Mouse (Mus musculus) liver, embryonic 13.5 days (tissue): Measurements from ENCODE around the gene Pidd1. TPM values are rescaled to one million over a fixed set of nuclear protein-coding genes. Genes with fewer than 3 reads are reported as not detected.

Experiments
- ATAC-seq: fragments of 200-750 bp; cut with Nextera tagmentation; 2 replicates; pipeline ENCODE4 v1.8.0; 2017; ENCODE audit warnings: low read depth, mild to moderate bottlenecking, moderate number of reproducible peaks, moderate library complexity
- DNase-seq: peaks from one replicate; pipeline ENCODE4 v3.0.0; 2022
- H3K27ac ChIP-seq: fragments of 300-500 bp; sonication (generic); 2 replicates; pipeline ENCODE4 v1.5.1; 2015; ENCODE audit warnings: moderate library complexity, mild to moderate bottlenecking, inconsistent platforms
- H3K27me3 ChIP-seq: fragments of 300-500 bp; sonication (generic); 2 replicates; pipeline ENCODE4 v1.6.1; 2015; ENCODE audit warnings: mild to moderate bottlenecking, inconsistent platforms
- H3K36me3 ChIP-seq: fragments of 300-500 bp; sonication (generic); 2 replicates; pipeline ENCODE4 v1.6.1; 2015; ENCODE audit warnings: mild to moderate bottlenecking, inconsistent platforms
- H3K4me1 ChIP-seq: fragments of 300-500 bp; sonication (generic); replicated peaks from 2 replicates; pipeline ENCODE4 v1.6.1; 2015; ENCODE audit warnings: inconsistent platforms
- H3K4me2 ChIP-seq: fragments of 300-500 bp; sonication (generic); 2 replicates; pipeline ENCODE4 v1.6.1; 2015; ENCODE audit warnings: inconsistent platforms, mild to moderate bottlenecking, moderate library complexity
- H3K4me3 ChIP-seq: fragments of 300-500 bp; sonication (generic); replicated peaks from 2 replicates; pipeline ENCODE4 v1.5.1; 2015; ENCODE audit warnings: mild to moderate bottlenecking, inconsistent platforms
- H3K9ac ChIP-seq: fragments of 300-500 bp; sonication (generic); 2 replicates; pipeline ENCODE4 v1.6.1; 2015; ENCODE audit warnings: mild to moderate bottlenecking, inconsistent platforms
- H3K9me3 ChIP-seq: fragments of 300-500 bp; sonication (generic); replicated peaks from 2 replicates; pipeline ENCODE4 v1.6.1; 2016; ENCODE audit warnings: inconsistent platforms
- WGBS: fragments of 180-500 bp; shearing (Covaris S2); methylation state at CpG from one replicate; pipeline ENCODE4 v1.1.7; 2015; ENCODE audit not compliant: insufficient replicate concordance; 5-methylcytosine and 5-hydroxymethylcytosine counted together
- polyA plus RNA-seq: library from polyadenylated mRNA; unstranded; fragments of >200 nt; fragmentation: Nextera tagmentation; extraction: Ambion mirVana; gene quantifications from 2 replicates; pipeline ENCODE4 v1.2.1, GENCODE M21; 2015

Pidd1 gene
- polyA plus RNA-seq, 1 experiment from 2014 or later: 10.9 TPM

- H3K4me2 ChIP-seq: no peak overlapping the region
- DNase-seq (no peak), ATAC-seq (no peak)
- peaks cover 72% of the 10 kb centered on the region for H3K4me1 ChIP-seq
- WGBS: 83% methylated on average over 1 of the region's 1 CpGs
- peaks cover 6% of the 10 kb centered on the region for H3K27me3 ChIP-seq
- H3K4me3 ChIP-seq: no peak overlapping the region
- H3K9me3 ChIP-seq: no peaks in the 10 kb centered on the region
- H3K36me3 ChIP-seq: peaks cover 37% of the 10 kb centered on the region
- H3K9ac ChIP-seq: 0 out of 2 replicates have a peak overlapping the region, but pooled peaks have one; percentile 9
- no peak overlapping the region; the same call in 1 of the 2 replicates for H3K27ac ChIP-seq
Observed at GRCm38 (mm10) chr7:141471236-141471635, 27.4 kb upstream of the Pidd1 start.

GRCm38 (mm10) chr7:141470637-141470944, 26.8 kb upstream of the Pidd1 start:
- DNase-seq: no peak
- H3K4me3 ChIP-seq: no peak overlapping the region
- peaks cover 37% of the 10 kb centered on the region for H3K36me3 ChIP-seq
- 90% methylated on average over 10 of the region's 10 CpGs for WGBS
- H3K27me3 ChIP-seq: peaks cover 13% of the 10 kb centered on the region
- H3K9ac ChIP-seq: no peak overlapping the region
- H3K4me1 ChIP-seq: peaks cover 71% of the 10 kb centered on the region
- H3K4me2 ChIP-seq: no peak overlapping the region
- ATAC-seq: no peak
- no peak overlapping the region for H3K27ac ChIP-seq
- H3K9me3 ChIP-seq: no peaks in the 10 kb centered on the region

GRCm38 (mm10) chr7:141469901-141470636, 26.2 kb upstream of the Pidd1 start:
- 90% methylated on average over 18 of the region's 18 CpGs for WGBS
- H3K4me3 ChIP-seq: no peak overlapping the region
- H3K4me2 ChIP-seq: peak overlapping the region; percentile 94; the same call in 1 of the 2 replicates
- peak overlapping the region; percentile 85 for H3K27ac ChIP-seq
- H3K4me1 ChIP-seq: peaks cover 74% of the 10 kb centered on the region
- peaks cover 37% of the 10 kb centered on the region for H3K36me3 ChIP-seq
- peaks cover 18% of the 10 kb centered on the region for H3K27me3 ChIP-seq
- 0 out of 2 replicates have a peak overlapping the region, but pooled peaks have one; percentile 83 for H3K9ac ChIP-seq
- ATAC-seq (no peak), DNase-seq (no peak)
- no peaks in the 10 kb centered on the region for H3K9me3 ChIP-seq

DNA sequence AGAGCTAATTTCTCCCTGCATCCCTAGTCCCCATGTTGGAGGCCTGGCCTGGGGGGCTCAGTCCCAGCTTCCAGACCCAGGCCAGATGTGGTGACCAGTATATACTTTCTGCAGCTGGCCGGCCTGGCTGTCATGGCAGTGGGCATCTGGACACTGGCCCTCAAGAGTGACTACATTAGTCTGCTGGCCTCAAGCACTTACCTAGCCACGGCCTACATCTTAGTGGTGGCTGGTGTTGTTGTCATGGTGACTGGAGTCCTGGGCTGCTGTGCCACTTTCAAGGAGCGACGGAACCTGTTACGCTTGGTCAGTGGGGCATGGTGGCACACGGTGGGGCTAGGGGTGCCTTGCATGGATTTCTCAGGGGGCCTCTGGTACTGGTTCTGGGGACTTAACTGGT, 25.5 kb upstream of the Pidd1 start:
- 72% methylated on average over 6 of the region's 6 CpGs for WGBS

DNA sequence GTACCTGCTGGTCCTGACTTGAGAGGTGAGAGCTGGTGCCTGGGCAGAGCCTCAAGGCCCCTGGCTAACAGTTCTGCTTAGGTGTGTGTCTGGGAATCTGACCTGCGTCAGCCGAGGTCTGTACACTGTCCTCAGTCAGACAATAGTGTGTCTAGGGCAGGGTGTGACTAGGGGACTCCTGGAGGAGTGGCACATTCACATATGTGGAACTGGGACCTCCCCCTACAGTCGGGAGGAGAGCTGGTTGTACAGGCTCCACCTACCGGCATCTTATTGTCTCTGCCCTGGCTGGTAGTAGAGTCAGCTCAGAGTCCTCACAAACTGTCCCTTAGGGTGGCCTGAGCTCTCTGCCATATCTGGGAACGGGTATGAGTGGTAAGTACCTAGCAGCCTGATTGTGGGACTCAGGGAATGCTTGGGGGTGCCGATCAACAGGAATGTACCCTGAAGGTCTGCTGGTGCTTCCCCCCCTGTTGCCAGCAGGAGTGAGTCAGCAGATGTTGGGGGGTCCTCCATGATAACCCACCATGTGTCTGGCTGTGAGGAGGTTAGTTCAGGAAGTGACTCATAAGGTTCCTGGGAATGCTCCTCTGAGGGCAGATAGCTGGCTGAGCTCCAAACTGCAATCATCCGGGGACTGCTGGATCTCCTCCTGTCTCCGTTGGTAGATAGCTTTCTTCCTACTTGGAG, 24.8 kb upstream of the Pidd1 start:
- H3K27ac ChIP-seq: peak overlapping the region; percentile 85
- H3K4me2 ChIP-seq: peak overlapping the region; percentile 94
- H3K9ac ChIP-seq: peak overlapping the region; percentile 83
- 5% methylated on average over 8 of the region's 8 CpGs for WGBS
- H3K36me3 ChIP-seq: peaks cover 37% of the 10 kb centered on the region
- H3K4me3 ChIP-seq: peak overlapping the region; percentile 81
- peaks cover 32% of the 10 kb centered on the region for H3K27me3 ChIP-seq
- no peaks in the 10 kb centered on the region for H3K9me3 ChIP-seq
- DNase-seq (peak; percentile 71), ATAC-seq (peak; percentile 68)
- H3K4me1 ChIP-seq: peaks cover 72% of the 10 kb centered on the region

More for the DNA sequence above, 25.5 kb upstream of the Pidd1 start:
- peaks cover 25% of the 10 kb centered on the region for H3K27me3 ChIP-seq
- no peak for DNase-seq
- H3K4me2 ChIP-seq: peak overlapping the region; percentile 94
- H3K27ac ChIP-seq: peak overlapping the region; percentile 85
- H3K9ac ChIP-seq: peak overlapping the region; percentile 83
- ATAC-seq: no peak
- H3K4me1 ChIP-seq: peaks cover 77% of the 10 kb centered on the region
- no peaks in the 10 kb centered on the region for H3K9me3 ChIP-seq
- peak overlapping the region; percentile 81 for H3K4me3 ChIP-seq
- peaks cover 37% of the 10 kb centered on the region for H3K36me3 ChIP-seq

- Histone ChIP-seq H3K4me1 (peaks cover 67% of the 10 kb centered on the region), H3K4me3 (peak overlapping the region; percentile 81), H3K27me3 (peaks cover 37% of the 10 kb centered on the region), H3K36me3 (peaks cover 37% of the 10 kb centered on the region), H3K9ac (peak overlapping the region; percentile 83), H3K27ac (peak overlapping the region; percentile 85), H3K4me2 (peak overlapping the region; percentile 94), H3K9me3 (no peaks in the 10 kb centered on the region)
- WGBS: 23% methylated on average over 5 of the region's 5 CpGs
- no peak for DNase-seq
- ATAC-seq: no peak
Observed at GRCm38 (mm10) chr7:141468164-141468521, 24.3 kb upstream of the Pidd1 start.

GRCm38 (mm10) chr7:141467230-141468030, 23.6 kb upstream of the Pidd1 start, which contains the start of gene Cd151:
Cd151 (plus strand) TSS chr7:141467392.
- Histone ChIP-seq H3K27ac (peak within 1 kb of the TSS; percentile 85), H3K9ac (peak within 1 kb of the TSS; percentile 83), H3K9me3 (no peaks in the 10 kb centered on the region), H3K4me2 (peak within 1 kb of the TSS; percentile 94), H3K4me1 (peaks cover 62% of the 10 kb centered on the region), H3K36me3 (peaks cover 32% of the 10 kb centered on the region), H3K27me3 (peaks cover 44% of the 10 kb centered on the region), H3K4me3 (peak within 1 kb of the TSS; percentile 81)
- peak; percentile 91 for DNase-seq
- ATAC-seq: peak; percentile 86
- WGBS: under 1% methylated on average over 52 of the region's 52 CpGs

DNA sequence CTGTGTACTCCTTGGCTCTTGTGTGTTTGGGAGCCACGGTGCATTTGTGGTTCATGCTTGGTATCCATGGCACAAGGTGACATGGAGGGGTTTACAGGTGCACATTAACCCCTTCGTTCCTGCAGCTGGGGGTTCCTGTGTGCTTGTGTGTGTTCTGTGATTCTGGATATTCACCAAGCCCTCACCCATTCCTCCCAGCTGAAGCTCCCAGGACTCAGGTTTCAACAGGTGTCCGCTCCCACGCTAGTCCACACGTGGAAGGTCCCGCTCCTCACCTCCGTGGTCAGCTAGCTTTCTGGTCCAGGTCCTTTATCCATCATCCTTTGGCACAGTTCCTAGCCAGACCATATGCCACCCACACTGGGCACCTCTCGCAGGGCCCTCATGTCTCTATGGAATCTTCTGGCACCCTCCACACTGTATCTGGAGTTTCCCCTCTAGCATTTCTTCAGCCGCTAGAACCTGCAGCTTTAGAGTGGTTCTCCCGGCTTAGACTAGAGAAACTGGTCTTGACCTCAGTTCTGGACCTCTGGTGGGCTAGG, 22.9 kb upstream of the Pidd1 start:
- WGBS: 56% methylated on average over 10 of the region's 10 CpGs
- H3K4me2 ChIP-seq: peak overlapping the region; percentile 94
- peaks cover 26% of the 10 kb centered on the region for H3K36me3 ChIP-seq
- no peaks in the 10 kb centered on the region for H3K9me3 ChIP-seq
- peak overlapping the region; percentile 81 for H3K4me3 ChIP-seq
- peak overlapping the region; percentile 83 for H3K9ac ChIP-seq
- DNase-seq: no peak
- peaks cover 62% of the 10 kb centered on the region for H3K4me1 ChIP-seq
- ATAC-seq: no peak
- H3K27me3 ChIP-seq: peaks cover 52% of the 10 kb centered on the region
- peak overlapping the region; percentile 85 for H3K27ac ChIP-seq

DNA sequence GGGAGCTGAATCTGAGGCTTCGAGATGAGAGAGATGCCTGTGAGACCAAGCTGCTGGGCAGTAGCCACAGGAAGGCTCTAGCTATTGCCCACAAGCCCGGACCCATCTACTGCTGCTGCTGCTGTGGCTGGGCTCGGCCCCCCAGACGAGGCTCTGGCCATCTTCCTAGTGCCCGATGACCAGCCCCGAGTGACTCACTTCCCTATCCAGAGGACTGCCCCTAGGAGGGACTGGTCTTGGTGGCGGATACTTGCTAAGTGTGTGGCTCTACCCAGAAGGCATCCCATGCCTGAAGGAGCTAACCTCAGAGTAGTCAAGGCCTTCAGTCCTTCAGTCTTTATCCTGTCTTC, 22.2 kb upstream of the Pidd1 start:
- no peak overlapping the region for H3K27ac ChIP-seq
- ATAC-seq: no peak
- H3K27me3 ChIP-seq: peaks cover 58% of the 10 kb centered on the region

GRCm38 (mm10) chr7:141465388-141466044, 21.7 kb upstream of the Pidd1 start:
- Histone ChIP-seq H3K4me3 (no peak overlapping the region), H3K9ac (no peak overlapping the region), H3K4me1 (peaks cover 70% of the 10 kb centered on the region), H3K36me3 (peaks cover 15% of the 10 kb centered on the region), H3K9me3 (no peaks in the 10 kb centered on the region), H3K4me2 (no peak overlapping the region), H3K27ac (no peak overlapping the region), H3K27me3 (peaks cover 63% of the 10 kb centered on the region)
- ATAC-seq (no peak), DNase-seq (no peak)
- WGBS: 52% methylated on average over 10 of the region's 10 CpGs

More for the DNA sequence above, 22.2 kb upstream of the Pidd1 start:
- Histone ChIP-seq H3K4me1 (peaks cover 65% of the 10 kb centered on the region), H3K4me2 (no peak overlapping the region), H3K9ac (no peak overlapping the region), H3K9me3 (no peaks in the 10 kb centered on the region), H3K36me3 (peaks cover 20% of the 10 kb centered on the region), H3K4me3 (no peak overlapping the region)
- WGBS: 52% methylated on average over 7 of the region's 7 CpGs
- no peak for DNase-seq
